Mouse (Mus musculus): Measurements from ENCODE around the gene Ccdc105.

GRCm38 (mm10) chr10:78718056-78718455 lies 34.8 kb downstream of the Ccdc105 start, which contains the start of gene Casp14:
- no peak for TF ChIP-seq CTCF (IDR thresholded peaks at IDR 0.05; ENCODE audit: insufficient read depth, low read length)
- TF ChIP-seq POLR2A (IDR thresholded peaks at IDR 0.05; ENCODE audit: borderline replicate concordance, extremely low read depth, low read depth, low read length) = no peak
